Mouse (Mus musculus) retina, adult 2 months (tissue): ENCODE results near the gene Zfp638.

Experiments used
- DNase-seq: peaks from one replicate; pipeline ENCODE4 v3.0.0-alpha.2; 2012; ENCODE audit warnings: low read depth, low spot score

The Zfp638 gene

GRCm38 (mm10) chr6:83890281-83891015, 23.5 kb downstream of the Zfp638 start:
- no peak for DNase-seq

- DNase-seq = no peak
These were observed 24.3 kb downstream of the Zfp638 start for GRCm38 (mm10) chr6:83891251-83891650.

- no peak for DNase-seq
These were observed 24.8 kb downstream of the Zfp638 start for GRCm38 (mm10) chr6:83891687-83892086.

GRCm38 (mm10) chr6:83893086-83893485, 26.2 kb downstream of the Zfp638 start:
- DNase-seq = no peak

GRCm38 (mm10) chr6:83893584-83893983, 26.7 kb downstream of the Zfp638 start:
- no peak for DNase-seq

- no peak for DNase-seq
These were observed 32.2 kb downstream of the Zfp638 start for GRCm38 (mm10) chr6:83899142-83899541.

GRCm38 (mm10) chr6:83905276-83905675, 38.4 kb downstream of the Zfp638 start:
- DNase-seq = no peak

GRCm38 (mm10) chr6:83906659-83907058, 39.8 kb downstream of the Zfp638 start:
- no peak for DNase-seq

- DNase-seq = no peak
These were observed 41.5 kb downstream of the Zfp638 start for GRCm38 (mm10) chr6:83908386-83908785.

GRCm38 (mm10) chr6:83913710-83914109, 46.8 kb downstream of the Zfp638 start:
- no peak for DNase-seq

GRCm38 (mm10) chr6:83914183-83914719, 47.3 kb downstream of the Zfp638 start:
- DNase-seq = peak; percentile 94

GRCm38 (mm10) chr6:83914720-83915271, 47.9 kb downstream of the Zfp638 start:
- no peak for DNase-seq

GRCm38 (mm10) chr6:83927418-83927817, 60.5 kb downstream of the Zfp638 start:
- DNase-seq = no peak

- no peak for DNase-seq
These were observed 61.3 kb downstream of the Zfp638 start for GRCm38 (mm10) chr6:83928225-83928624.

- no peak for DNase-seq
These were observed 72.6 kb downstream of the Zfp638 start for GRCm38 (mm10) chr6:83939492-83939891.

- no peak for DNase-seq
These were observed 75.9 kb downstream of the Zfp638 start for GRCm38 (mm10) chr6:83942806-83943205.

GRCm38 (mm10) chr6:83953603-83954002, 86.7 kb downstream of the Zfp638 start:
- DNase-seq = no peak

GRCm38 (mm10) chr6:83987642-83988041, 120.7 kb downstream of the Zfp638 start:
- DNase-seq = no peak

- DNase-seq = no peak
These were observed 135.8 kb downstream of the Zfp638 start for GRCm38 (mm10) chr6:84002716-84003115.

- DNase-seq = no peak
These were observed 137.4 kb downstream of the Zfp638 start for GRCm38 (mm10) chr6:84004295-84004694.

GRCm38 (mm10) chr6:84008363-84009171, 141.7 kb downstream of the Zfp638 start, which contains the start of gene Dysf:
TSS of gene Dysf (plus strand) at chr6:84008590.
- no peak for DNase-seq

GRCm38 (mm10) chr6:84009172-84009872, 142.4 kb downstream of the Zfp638 start:
- DNase-seq = no peak
